ENCODE assay signal across 11 mouse cellular contexts in genomic region chr7:25151916-25152556, GRCm38 (mm10). TPM values are rescaled to one million over a fixed set of nuclear protein-coding genes. Genes with fewer than 3 reads are reported as not detected.
DNase-seq lines count a peak whose midpoint lies in the region; ATAC-seq and TF ChIP-seq lines count a peak whose summit lies in the region.
"Had no signal": no experiment of that assay in that cellular context is flagged by ENCODE, and none has a peak within 500 bp of the region (broad histone marks: within the 10 kb centered on the region; RNA-seq: fewer than 3 reads in every experiment).

No protein-coding gene starts in this region.

- H3K27ac ChIP-seq in forebrain, embryonic 12.5 days, result peak overlapping the region; percentile 85
- H3K27ac ChIP-seq in limb, embryonic 11.5 days (replicated peaks; ENCODE audit: low read depth, low read length), result no peak overlapping the region; the same call in 1 of the 2 replicates
- H3K27ac ChIP-seq in stomach, postnatal 0 days (replicated peaks), result no peak overlapping the region
- H3K27ac ChIP-seq: left cerebral cortex, adult 2 months; lung, embryonic 15.5 days had no signal

- TF ChIP-seq EP300 in stomach, postnatal 0 days (optimal IDR thresholded peaks at IDR 0.05), result no peak

- H3K36me3 ChIP-seq in forebrain, embryonic 12.5 days (replicated peaks), result no peaks in the 10 kb centered on the region
- no peaks in the 10 kb centered on the region for H3K36me3 ChIP-seq in limb, embryonic 11.5 days (ENCODE audit: control insufficient read depth, insufficient read depth, low read length)
- H3K36me3 ChIP-seq in stomach, postnatal 0 days (ENCODE audit: control insufficient read depth, insufficient read depth, low read length), result no peaks in the 10 kb centered on the region
- H3K36me3 ChIP-seq: lung, embryonic 15.5 days had no signal

- ATAC-seq in forebrain, embryonic 12.5 days (ENCODE audit: low FRiP score), result 0 out of 2 replicates have a peak, but pooled peaks have one; percentile 8
- no peak for ATAC-seq in limb, embryonic 11.5 days (ENCODE audit: insufficient number of reproducible peaks, low FRiP score, low TSS enrichment, low read depth)
- no peak for ATAC-seq in stomach, postnatal 0 days (ENCODE audit: low FRiP score, low TSS enrichment)

- peak overlapping the region; percentile 19 for H3K4me3 ChIP-seq in forebrain, embryonic 12.5 days (replicated peaks)
- no peak overlapping the region for H3K4me3 ChIP-seq in limb, embryonic 11.5 days (ENCODE audit: low read depth, low read length)
- no peak overlapping the region for H3K4me3 ChIP-seq in lung, adult 2 months (replicated peaks; ENCODE audit: extremely low read depth, low read depth, low read length)
- H3K4me3 ChIP-seq in stomach, postnatal 0 days (ENCODE audit: low read depth, low read length), result no peak overlapping the region
- H3K4me3 ChIP-seq: left cerebral cortex, adult 2 months; lung, embryonic 15.5 days; myocyte had no signal

- H3K27me3 ChIP-seq in forebrain, embryonic 12.5 days, result peaks cover 44% of the 10 kb centered on the region
- H3K27me3 ChIP-seq in limb, embryonic 11.5 days (ENCODE audit: control insufficient read depth, insufficient read depth, low read length), result 0 out of 2 replicates have a peak, but pooled peaks cover 3% of the 10 kb centered on the region
- H3K27me3 ChIP-seq in stomach, postnatal 0 days (ENCODE audit: control insufficient read depth, insufficient read depth, low read length), result no peaks in the 10 kb centered on the region

- DNase-seq in right cerebral cortex, postnatal 14 days, result peak; percentile 49
- DNase-seq in right cerebral cortex, postnatal 36 days (ENCODE audit: low spot score in 2 of 2), result no peak
- no peak for DNase-seq in limb, embryonic 11.5 days (ENCODE audit: low spot score)
- peak; percentile 63 for DNase-seq in retina, embryonic 14.5 days (ENCODE audit: low spot score)
- DNase-seq in lung, adult 2 months, result no peak
- DNase-seq in stomach, postnatal 0 days (ENCODE audit: low spot score), result no peak
- DNase-seq in left cerebral cortex, adult 18-20 months (ENCODE audit: low spot score in 2 of 2), result no peak

- WGBS in forebrain, embryonic 12.5 days, result 26% methylated on average over 10 of the region's 10 CpGs
- WGBS in limb, embryonic 11.5 days, result 34% methylated on average over 10 of the region's 10 CpGs
- 37% methylated on average over 10 of the region's 10 CpGs for WGBS in lung, adult 2 months
- WGBS in stomach, postnatal 0 days, result 38% methylated on average over 8 of the region's 10 CpGs

- H3K4me2 ChIP-seq in forebrain, embryonic 12.5 days, result peak overlapping the region; percentile 39
- peak overlapping the region; percentile 31; the same call in 1 of the 2 replicates for H3K4me2 ChIP-seq in limb, embryonic 11.5 days (ENCODE audit: low read depth, severe bottlenecking)
- H3K4me2 ChIP-seq in stomach, postnatal 0 days (replicated peaks; ENCODE audit: low read depth), result no peak overlapping the region
- H3K4me2 ChIP-seq: lung, embryonic 15.5 days had no signal

- no peak for TF ChIP-seq CTCF in lung, adult 2 months (IDR thresholded peaks at IDR 0.05; ENCODE audit: insufficient read depth, low read length)
- no peak for TF ChIP-seq CTCF in stomach, postnatal 0 days (IDR thresholded peaks at IDR 0.05; ENCODE audit: low read depth)

- H3K9me3 ChIP-seq in forebrain, embryonic 12.5 days, result no peaks in the 10 kb centered on the region
- no peaks in the 10 kb centered on the region for H3K9me3 ChIP-seq in limb, embryonic 11.5 days (ENCODE audit: control insufficient read depth, low read length)
- H3K9me3 ChIP-seq in stomach, postnatal 0 days (ENCODE audit: control insufficient read depth, low read length), result no peaks in the 10 kb centered on the region
- H3K9me3 ChIP-seq: lung, embryonic 15.5 days had no signal

- TF ChIP-seq POLR2A in lung, adult 2 months (IDR thresholded peaks at IDR 0.05; ENCODE audit: borderline replicate concordance, extremely low read depth, low read depth, low read length), result no peak

- H3K9ac ChIP-seq in forebrain, embryonic 12.5 days, result peak overlapping the region; percentile 45; the same call in 1 of the 2 replicates
- H3K9ac ChIP-seq in limb, embryonic 11.5 days (ENCODE audit: low read length), result no peak overlapping the region; the same call in 1 of the 2 replicates
- H3K9ac ChIP-seq in stomach, postnatal 0 days (ENCODE audit: low read length), result no peak overlapping the region
- H3K9ac ChIP-seq: lung, embryonic 15.5 days had no signal

- H3K4me1 ChIP-seq in forebrain, embryonic 12.5 days, result peaks cover 78% of the 10 kb centered on the region
- peaks cover 62% of the 10 kb centered on the region for H3K4me1 ChIP-seq in limb, embryonic 11.5 days (ENCODE audit: control insufficient read depth, insufficient read depth, low read length)
- no peaks in the 10 kb centered on the region for H3K4me1 ChIP-seq in lung, adult 2 months (ENCODE audit: control insufficient read depth, insufficient read depth, low read length)
- H3K4me1 ChIP-seq in stomach, postnatal 0 days (replicated peaks; ENCODE audit: control insufficient read depth, insufficient read depth), result no peaks in the 10 kb centered on the region

RNA-seq across cellular contexts. Expression of gene Pou2f2, which starts 27.5 kb away (rescaled TPM):
- 22.3 and 28.6 TPM in 2 replicates for polyA plus RNA-seq in forebrain, embryonic 12.5 days (2016; fragmentation: Nextera tagmentation; extraction: Ambion mirVana)
- polyA plus RNA-seq in limb, embryonic 11.5 days (2014; fragmentation: Nextera tagmentation; extraction: Ambion mirVana), result 3.9 and 6.2 TPM in 2 replicates
- 6.0 and 6.1 TPM in 2 replicates for polyA plus RNA-seq in lung, adult 2 months (2012; rRNA removed)
- polyA plus RNA-seq in stomach, postnatal 0 days (2015; fragmentation: Nextera tagmentation; extraction: Ambion mirVana), result 0.52 and 0.67 TPM in 2 replicates
- 10 to 100 TPM in 1 of 2 experiments, 1 to 10 TPM in 1; 7.7 to 12.9 TPM for total RNA-seq in left cerebral cortex, adult 18-20 months (2021)

Comparison
In these comparisons a context has a peak if more than half of its experiments do, and no peak if none do; other contexts are left out.
1. DNase-seq: peak in right cerebral cortex, postnatal 14 days (single experiment) and retina, embryonic 14.5 days (single experiment); none in right cerebral cortex, postnatal 36 days (0 of 2), limb, embryonic 11.5 days (single experiment), lung, adult 2 months (single experiment), stomach, postnatal 0 days (single experiment) and left cerebral cortex, adult 18-20 months (0 of 2).